Mouse (Mus musculus): ENCODE measurements around the gene Smim23.

- TF ChIP-seq CTCF (conservative IDR thresholded peaks at IDR 0.05; ENCODE audit: insufficient read depth, insufficient read length, low read depth, low read length) (no peak), POLR2A (IDR thresholded peaks at IDR 0.05; ENCODE audit: low read depth, low read length) (no peak)
Measured at GRCm38 (mm10) chr11:32798445-32798844, 26.0 kb downstream of the Smim23 start.
